Mouse (Mus musculus): ENCODE measurements at regions not wholly inside any gene's neighbourhood (a gene's known extent, or its start where the extent isn't known, plus 50 kb on each side); places are given as distances from the start of the nearest gene placed in this dataset.

DNA sequence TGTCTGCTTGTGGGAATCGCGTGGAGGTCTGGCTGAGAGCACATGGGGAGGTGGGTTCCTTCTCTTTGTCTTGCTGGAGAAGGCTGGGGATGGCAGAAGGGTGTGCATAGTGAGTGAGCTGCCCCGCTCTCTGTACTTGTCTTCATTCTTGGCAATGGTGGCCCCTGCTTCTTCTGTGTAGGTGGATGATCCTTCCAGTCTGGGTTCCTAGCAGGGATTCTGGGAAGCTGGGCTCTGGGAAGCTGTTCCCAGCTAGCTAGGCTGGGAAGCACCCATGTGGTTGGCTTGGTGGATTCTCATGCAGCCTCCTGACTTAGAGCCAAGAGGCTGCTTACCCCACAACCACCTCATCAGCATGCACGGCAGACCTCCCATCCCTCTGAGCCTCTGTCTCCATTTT lies 156.6 kb downstream of the 9530068E07Rik start:
- no peak for DNase-seq

DNA sequence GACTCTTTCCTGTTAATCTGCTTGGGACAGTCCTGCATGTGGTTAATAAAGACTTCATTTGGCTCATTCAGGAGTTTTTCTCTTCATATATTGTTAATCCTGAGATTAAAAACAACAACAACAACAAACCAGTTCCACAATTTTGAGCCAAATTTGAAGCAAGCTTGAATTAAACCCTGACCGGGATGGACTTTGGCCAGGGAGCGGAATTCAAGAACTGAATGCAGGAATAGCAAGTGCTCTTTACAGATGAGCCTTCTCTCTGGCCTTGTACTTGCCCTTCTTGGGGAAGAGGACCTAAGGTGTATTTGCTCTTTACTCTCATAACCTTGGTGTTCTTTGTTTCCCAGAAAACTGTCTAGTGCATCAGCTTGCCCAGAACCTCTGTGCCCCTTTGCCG lies 161.6 kb downstream of the 9530068E07Rik start:
- no peak for DNase-seq

DNA sequence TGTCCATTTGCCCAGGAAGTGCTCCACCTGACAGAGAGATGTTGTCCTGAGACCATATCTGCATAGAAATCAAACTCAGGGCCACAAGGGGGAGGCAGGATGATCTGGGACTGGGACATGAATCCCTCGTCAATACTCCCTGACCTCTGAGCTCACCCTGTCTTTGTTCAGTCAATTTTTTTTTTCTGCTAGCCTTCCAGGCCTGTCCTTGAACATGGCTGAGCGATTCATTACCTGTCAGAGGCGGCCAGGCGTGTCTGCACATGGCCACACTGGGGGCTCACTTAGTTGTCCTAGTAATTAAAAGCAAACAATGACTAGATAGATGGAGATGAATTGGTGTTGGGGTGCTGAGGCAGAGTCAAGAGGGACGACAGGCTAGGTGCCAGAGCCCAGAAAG lies 162.6 kb downstream of the 9530068E07Rik start:
- no peak for DNase-seq

DNA sequence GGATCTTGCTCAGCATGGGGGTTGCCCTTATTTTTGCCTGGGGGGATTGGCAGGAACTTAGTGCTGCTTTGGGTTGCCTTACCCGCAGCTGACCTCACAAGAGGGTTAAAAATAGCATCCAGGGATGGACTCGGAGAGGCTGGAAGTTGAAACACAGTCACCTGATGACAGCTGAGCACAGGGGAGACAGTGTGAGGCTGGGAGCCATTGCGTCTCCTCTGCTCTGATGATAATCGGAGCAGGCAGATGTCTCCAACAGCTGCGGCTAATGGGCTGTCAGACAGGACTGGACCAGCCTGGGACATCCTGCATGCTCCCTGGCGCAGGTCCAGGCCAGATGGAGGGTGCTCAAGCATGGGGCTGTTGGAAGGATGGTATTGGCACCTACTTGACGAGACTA lies 165.1 kb downstream of the 9530068E07Rik start:
- peak; percentile 54 for DNase-seq

DNA sequence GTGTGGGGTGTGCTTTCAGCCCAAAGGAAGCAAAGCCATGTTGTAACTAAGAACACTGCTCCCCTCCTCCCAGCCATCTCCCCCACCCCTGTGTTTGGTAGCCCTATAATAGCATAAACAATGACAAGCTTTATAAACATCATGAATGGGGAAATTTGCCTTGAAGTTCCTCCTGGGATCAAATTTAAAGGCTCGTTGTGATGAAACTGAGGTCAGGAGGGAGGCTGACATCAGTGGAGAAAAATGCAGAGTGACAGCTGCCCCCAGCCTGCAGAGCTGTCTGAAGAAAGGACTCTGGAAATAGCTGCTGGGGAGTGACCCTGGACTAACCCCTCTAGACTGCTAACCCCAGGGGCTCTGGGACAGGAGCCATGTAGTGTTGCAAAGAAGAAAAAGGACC lies 169.2 kb downstream of the 9530068E07Rik start:
- peak; percentile 46 for DNase-seq

DNA sequence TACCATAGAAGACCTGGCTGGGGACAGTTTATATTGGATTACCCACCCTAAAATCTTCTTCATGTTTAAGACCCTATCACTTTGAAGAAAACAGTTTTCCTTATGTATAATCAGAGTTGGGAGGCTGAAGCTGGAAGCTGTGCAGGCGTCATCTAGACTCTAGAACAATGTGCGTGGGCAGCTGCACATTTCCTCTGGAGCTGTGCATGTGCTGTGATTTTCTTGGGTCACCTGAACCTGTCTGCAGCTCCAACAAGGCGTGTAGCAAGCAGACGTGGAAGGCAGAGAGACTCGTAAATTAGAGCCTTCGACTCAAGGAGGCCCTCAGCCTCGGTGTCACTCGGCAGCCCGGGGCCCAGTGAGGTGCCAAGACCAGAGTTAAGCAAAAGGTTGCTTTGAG lies 169.8 kb downstream of the 9530068E07Rik start:
- no peak for DNase-seq

DNA sequence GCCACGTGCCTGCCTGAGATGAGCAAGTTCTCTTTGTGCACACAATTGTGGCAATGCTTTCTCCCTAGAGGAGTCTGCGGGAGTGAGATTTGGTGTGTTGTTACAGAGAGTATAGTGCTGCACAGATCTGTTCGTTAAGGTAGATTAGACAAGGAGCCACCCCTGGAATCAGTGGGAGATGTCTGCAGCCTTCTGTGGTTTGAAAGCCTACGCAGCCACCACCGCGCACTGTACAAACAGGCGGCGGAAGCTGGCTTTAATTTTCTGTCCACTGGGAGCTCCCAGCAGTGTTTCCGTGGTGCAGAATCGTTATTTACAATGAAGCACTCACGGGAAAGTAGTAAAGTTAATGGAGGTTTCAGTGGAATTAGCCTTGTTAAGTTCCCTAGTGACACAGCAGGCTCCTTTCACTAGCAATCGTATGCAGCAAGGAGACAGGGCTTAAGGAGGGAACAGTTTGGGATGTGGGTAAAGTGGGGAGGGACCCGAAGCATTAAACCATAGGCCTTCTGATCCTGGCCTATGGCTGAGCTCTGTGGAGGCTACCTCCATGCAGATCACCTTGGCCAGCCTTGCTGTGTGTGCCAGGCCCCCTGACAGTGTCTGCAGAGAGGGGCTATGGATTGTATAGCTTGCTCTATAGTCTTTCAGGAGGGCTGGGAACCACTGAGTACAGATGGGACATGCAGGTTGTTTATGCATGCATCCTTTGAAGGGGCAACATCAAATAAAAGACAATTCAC lies 171.9 kb downstream of the 9530068E07Rik start:
- DNase-seq = no peak

DNA sequence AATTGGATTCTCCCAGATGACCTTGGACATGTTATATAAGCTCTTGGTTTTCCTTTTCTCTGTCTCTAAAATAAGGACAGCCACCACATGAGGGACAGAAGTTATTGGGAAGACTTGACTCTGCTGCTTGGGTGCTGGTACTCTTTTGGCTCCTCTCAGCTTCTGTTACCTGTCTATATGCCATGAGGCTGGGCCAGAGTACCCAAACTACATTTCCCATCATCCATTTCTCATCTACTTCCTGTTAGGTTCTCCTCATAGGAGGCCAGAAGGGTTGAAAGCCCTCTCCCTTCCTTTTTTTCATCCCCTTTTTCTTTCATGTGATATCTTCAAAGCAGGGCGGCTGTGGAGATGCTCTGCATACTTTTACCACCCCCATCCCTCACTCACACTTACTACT lies 172.6 kb downstream of the 9530068E07Rik start:
- no peak for DNase-seq

DNA sequence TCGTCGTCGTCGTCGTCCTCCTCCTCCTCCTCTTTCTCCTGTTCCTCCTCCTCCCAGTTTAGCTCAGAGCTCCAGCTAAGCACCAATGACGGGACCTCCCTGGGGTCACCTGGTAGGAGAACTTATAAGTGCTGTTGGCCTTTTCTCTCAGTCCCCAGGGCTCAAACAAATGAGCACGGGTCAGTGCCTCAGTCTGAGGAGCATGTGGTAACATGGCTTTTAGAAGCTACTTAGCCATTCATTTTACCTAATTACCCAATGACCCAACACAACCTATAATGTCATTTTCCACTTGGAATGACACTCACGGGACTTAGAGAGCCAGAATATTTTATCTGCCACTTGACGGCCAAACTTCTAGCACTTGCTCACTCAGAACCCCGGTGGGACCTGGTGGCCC lies 173.5 kb downstream of the 9530068E07Rik start:
- DNase-seq = no peak

DNA sequence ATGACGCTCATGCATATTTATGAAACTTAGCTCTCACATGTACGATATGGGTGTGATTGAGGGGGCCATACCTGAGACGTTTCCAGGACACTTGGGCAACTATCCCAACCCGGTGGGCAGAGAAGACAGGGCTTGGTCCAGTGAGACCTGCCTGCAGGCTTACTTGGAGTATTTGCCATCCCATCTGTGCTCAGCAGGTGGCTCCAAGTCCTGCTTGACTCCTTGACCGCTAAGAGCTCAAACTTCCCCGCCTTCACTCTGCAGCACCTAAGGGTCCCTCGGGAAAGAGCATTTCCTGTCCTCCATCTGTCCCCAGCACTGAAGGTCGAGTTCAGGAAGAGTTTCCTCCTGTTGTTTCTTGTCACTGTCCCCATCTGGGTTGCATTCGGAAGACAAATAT lies 182.2 kb downstream of the 9530068E07Rik start:
- no peak for DNase-seq

DNA sequence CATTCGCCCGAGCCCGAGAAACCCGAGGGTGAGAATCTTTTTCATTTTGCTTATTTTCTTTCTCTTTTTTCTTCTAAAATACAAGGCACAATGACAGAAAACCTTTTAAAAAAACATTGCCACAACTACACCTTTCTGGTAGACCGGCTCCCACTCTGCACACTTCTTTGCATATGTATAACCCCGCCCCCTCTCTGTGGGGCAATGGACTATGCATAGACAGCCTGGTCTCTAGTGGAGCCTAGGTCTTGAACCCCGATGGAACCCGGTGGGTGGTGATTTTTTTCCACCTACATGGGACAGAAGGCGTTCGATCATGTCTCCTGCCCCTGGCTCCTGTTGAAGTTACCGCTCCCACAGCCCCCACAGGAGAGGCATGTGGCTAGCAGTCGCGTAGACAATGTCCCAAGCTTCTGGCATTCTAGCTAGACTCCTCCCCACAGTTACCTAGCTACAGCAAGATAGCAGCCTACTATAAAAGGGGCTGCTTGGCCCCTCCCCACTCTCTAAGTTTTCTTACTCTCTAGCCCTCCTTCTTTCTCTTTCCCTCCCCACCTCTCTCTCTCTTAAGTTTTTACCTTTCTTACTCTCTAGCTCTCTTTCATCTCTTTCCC lies 183.6 kb downstream of the 9530068E07Rik start:
- no peak for DNase-seq

DNA sequence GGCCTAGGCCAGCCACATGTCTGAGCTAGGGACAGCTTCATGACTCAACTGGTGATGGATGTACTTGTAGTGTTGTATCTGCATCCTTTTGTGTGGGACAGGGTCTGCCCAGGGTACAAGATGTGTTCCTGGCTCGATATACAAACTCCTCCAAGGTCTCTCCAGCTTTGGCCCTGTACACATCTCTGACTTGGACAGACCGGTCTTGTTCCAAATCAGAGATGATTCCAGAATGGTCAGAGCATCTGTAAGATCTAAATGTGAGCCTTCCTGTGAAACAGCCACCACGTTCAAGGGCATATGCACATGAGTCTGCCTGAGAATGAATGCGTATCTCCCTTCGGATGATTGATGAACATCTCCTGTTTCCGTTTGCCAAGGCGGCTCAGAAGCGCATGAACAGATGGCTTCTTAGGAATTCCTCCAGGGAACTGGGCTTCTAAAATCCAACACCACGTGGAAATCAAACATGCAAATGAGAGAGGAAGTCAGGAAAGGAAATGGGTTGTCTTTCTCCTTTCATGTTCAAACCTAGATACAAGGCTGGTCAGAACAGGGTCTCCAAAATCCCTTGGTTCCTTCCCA lies 172.7 kb upstream of the Fstl4 start:
- no peak for DNase-seq

DNA sequence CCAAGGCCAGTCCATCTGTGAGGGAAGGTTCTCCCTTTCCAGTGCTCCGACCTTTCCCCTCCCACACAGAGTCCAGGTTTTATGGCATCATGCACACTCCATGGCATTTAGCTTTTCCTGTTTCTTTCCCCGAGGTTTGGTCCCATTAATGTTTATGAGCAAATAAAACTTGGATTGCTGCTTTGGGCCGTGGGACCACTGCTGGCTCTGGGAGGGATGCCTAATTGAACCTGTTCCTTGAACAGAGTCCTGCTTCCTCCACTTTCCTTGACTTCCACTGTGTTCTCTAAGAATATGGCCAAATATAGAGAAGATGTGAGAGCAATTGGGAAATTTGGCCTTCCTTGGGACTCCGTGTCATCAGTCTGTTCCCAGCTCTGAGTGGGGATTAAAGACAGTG lies 170.3 kb upstream of the Fstl4 start:
- no peak for DNase-seq

DNA sequence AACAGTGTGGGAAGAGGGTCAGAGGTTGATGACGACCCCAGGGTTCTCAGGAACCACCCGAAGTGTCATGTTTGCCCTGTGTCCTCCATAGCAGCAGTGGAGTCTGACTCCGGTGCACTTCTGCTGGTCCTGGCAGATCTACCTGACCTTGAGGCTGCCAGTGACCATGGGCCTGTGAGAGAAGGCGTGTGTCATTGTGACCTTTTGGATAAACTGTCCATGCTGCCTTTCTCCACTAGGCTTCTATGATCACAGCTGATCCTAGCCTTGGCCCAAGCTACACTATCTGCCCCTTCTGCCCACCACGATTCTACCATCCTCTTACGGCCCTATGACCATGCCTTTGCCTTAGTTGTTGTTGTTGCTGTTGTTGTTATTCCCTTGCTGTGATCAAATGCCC lies 163.2 kb upstream of the Fstl4 start:
- DNase-seq = no peak

DNA sequence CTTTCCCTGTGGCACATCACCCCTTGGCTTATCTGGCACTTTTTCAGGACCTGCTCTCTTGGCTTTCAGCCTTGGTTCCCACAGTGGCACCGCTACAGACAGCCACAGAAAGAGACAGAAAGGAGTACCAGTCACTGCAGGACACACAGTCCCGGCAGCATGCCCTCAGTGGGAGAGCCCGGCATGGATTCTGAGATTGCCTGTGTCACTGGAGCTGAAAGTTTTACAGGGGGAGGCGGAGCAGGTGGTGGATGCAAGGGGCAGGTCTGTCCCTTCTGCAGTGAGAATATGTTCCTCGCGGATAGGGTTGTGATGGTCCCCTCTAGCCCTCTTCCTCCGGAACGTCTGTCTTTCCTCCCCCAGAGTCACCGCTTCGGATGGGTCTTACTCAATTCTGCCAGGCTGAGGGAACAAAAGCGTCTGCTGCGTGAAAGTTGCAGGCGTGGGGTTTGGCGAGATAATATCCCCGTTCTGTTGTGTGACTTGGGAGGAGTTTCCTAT lies 162.3 kb upstream of the Fstl4 start:
- DNase-seq = no peak

DNA sequence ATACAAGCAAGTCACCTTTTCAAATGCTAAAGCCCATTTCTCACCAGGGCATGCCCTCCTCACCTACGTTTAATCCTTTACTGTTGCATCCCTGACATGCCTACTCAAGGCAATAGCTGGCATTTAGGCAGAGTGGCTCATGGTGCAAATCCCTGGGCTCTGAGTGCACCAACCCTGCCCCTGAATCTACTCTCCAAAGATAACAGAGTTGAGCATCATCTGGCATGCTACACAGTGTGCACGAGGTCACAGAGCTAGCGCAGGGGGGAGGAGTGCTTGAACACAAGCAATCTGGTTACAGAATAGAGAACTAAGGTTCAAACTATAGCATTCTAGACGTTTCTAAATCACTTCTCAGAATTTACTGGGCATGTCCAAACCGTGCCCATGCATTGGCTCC lies 161.6 kb upstream of the Fstl4 start:
- no peak for DNase-seq

DNA sequence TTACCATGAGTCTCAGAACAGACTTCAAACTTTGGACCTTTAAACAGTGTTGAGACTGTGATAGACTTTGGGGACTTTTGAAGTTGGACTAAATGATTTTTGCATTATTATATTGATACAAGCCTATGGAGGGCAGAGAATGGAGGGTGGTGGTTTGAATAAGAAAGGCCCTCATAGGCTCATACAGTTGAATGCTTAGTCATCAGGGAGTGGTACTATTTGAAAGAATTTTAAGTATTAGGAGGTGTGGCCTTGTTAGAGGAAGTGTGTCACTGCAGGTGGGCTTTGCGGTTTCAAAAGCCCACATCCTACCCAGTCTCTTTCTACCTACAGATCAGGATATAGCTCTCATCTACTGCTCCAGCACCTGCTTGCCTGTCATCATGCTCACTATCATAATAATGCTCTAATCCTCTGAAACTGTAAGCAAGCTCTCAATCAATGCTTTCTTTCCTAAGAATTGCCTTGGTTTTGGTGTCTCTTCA lies 153.7 kb upstream of the Fstl4 start:
- no peak for DNase-seq

DNA sequence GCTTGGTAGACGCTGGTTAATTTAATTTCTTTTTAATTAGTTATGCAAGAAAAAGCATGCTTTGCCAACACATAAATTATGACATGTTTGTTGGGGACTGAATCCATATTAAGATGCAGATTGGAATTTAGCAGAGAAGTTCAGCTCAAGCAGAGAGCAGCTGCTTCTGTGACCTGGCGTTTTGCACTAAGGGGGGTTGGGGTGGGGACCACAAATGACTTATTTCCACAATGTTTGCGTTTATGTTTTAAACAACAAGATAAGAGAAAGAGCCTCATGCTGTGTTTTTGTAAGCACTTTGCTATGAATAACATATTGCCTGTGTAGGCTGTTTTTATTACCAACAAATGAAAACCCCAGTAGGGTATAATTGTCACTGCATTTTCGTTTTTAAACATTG lies 148.8 kb upstream of the Fstl4 start:
- no peak for DNase-seq

DNA sequence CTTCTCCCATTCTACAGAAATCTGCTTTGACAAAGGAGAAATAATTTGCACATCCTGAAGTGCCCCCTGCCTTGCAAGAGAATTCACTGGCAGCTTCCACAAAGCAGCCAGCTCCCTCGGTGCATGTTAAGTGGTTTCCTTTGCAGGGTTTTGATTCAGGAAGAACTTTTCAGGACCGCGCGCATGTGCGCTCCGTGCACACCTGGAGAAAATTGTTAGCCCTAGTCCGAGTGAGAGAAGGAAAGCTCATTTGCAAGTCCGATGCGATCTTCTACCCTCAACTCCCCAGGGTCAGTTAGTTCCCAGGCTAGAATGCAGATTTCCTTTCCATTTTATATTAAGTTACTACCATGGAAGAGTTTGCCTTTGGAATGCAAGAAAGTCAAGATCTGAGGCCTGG lies 145.8 kb upstream of the Fstl4 start:
- DNase-seq = no peak

DNA sequence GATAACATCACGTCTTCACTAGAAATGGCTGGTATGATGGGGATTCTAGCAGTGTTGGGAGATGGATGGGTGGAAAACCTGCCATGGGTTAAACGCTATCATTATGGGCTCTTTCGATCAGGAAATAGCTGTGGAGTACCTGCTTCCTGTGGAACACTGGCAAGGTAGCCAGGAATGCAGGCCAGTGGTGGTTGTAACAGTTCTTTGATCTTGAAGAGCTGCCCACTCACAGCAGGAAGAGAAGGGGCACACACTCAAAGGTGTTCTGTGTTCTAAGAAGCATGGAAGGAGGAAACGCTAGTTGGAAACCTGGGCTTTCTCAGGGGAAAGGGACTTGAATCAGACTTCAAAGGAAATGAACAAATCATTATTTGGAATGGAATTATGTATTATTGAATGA lies 141.6 kb upstream of the Fstl4 start:
- peak; percentile 11 for DNase-seq

DNA sequence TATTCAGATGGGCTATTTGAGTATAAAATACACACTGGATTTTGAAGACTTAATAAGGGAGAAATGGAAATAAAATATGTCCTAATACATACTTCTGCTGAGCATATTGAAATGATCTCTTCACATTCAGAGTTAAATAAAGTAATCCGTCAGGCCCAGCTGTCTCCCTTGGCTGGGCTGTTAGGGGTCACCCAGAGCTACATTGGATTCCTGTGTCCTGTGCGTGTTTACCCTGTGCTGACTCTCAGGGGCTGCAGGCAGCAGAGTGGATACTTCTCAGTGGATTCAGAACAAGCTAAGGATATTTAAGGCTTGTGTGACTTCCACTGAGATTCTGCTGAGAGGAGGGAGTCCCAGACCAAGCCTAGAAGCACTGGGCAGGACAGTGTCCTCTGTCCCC lies 135.6 kb upstream of the Fstl4 start:
- DNase-seq = no peak

DNA sequence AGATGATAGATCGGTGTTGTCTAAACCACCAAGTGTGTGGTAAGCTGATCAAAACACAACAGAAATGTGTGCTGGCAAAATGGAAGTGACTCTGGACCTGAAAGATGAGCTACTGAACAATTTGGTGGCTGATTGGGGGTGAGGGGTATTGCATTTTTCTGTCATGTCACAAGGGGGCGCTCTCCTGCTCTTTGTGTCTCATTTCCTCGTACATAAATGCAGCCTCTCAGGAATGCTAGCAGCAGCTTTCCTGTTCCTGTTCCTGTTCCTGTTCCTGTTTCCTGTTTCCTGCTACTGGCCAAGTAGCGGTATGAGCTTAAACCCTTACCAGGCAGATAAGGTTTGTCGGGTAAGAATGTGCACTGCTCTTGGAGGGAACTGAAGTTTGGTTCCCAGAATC lies 134.7 kb upstream of the Fstl4 start:
- DNase-seq = no peak

DNA sequence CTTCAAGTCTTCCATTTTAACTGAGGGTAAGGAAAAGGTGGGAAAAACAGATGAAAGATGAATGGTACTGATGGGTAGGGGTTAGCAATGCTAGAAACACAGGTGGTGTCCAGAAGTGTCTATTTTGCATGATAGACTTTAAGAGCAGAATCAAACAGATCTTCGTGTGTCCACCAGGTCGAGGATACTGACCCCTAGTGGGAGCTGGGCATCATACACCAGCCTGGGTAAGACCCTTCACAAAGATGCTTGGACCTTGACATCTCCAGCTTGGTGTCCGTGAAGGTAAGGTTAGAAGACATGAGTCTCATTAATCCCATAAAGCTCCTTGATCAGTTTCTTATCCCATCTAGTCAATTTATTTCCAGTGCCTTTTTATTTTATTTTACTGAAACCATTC lies 132.9 kb upstream of the Fstl4 start:
- DNase-seq = no peak

DNA sequence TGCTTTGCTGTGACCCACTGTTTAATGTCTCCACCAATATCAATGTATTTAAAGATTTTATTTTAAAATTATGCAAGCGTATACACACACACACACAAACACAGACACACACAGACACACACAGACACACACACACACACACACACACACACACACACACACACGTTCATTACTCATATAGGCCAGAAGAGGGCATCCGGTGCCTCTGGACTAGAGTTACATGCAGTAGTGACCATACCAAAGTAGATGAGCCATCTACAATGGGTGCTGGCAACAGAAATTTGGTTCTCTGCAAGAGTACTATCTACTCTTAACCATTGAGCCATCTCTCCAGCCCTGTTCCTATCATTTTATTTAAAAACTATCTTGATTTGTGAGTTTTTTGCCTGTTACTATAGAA lies 130.2 kb upstream of the Fstl4 start:
- DNase-seq = no peak
